Mouse (Mus musculus) frontal cortex, adult (tissue): ENCODE data around the gene Fam189a1.
A peak's percentile ranks its signal among the peaks of the same experiment; 100 is the strongest.

Source experiments
- ATAC-seq: cut with Nextera tagmentation; 2 replicates; pipeline ENCODE4 v1.9.2; 2017; ENCODE audit warnings: mild to moderate bottlenecking, moderate library complexity, mixed read lengths; ENCODE audit not compliant: low TSS enrichment

Gene Fam189a1

GRCm38 (mm10) chr7:64882243-64882642 is 274.1 kb downstream of the Fam189a1 start:
- ATAC-seq = no peak

GRCm38 (mm10) chr7:64881387-64881786 is 275.0 kb downstream of the Fam189a1 start:
- ATAC-seq = no peak

GRCm38 (mm10) chr7:64880415-64880814 is 276.0 kb downstream of the Fam189a1 start:
- ATAC-seq = no peak

GRCm38 (mm10) chr7:64874941-64875340 is 281.4 kb downstream of the Fam189a1 start:
- ATAC-seq = peak; percentile 66

- no peak; the same call in 1 of the 2 replicates for ATAC-seq
These were observed 283.1 kb downstream of the Fam189a1 start for GRCm38 (mm10) chr7:64873266-64873665.

- ATAC-seq = peak; percentile 85
These were observed 283.6 kb downstream of the Fam189a1 start, which contains the start of gene Nsmce3 for GRCm38 (mm10) chr7:64872743-64873241. Gene Nsmce3, minus strand, starts transcription at chr7:64872997.

GRCm38 (mm10) chr7:64871987-64872742 is 284.2 kb downstream of the Fam189a1 start:
- peak; percentile 36 for ATAC-seq

GRCm38 (mm10) chr7:64869549-64870065 is 286.8 kb downstream of the Fam189a1 start:
- ATAC-seq = no peak

GRCm38 (mm10) chr7:64863538-64863937 is 292.8 kb downstream of the Fam189a1 start:
- no peak for ATAC-seq

GRCm38 (mm10) chr7:64862978-64863377 is 293.4 kb downstream of the Fam189a1 start:
- no peak for ATAC-seq

GRCm38 (mm10) chr7:64856526-64857082 is 299.8 kb downstream of the Fam189a1 start:
- ATAC-seq = peak; percentile 85

- peak; percentile 39; the same call in 1 of the 2 replicates for ATAC-seq
These were observed 300.4 kb downstream of the Fam189a1 start for GRCm38 (mm10) chr7:64855976-64856375.

GRCm38 (mm10) chr7:64855389-64855927 is 300.9 kb downstream of the Fam189a1 start:
- ATAC-seq = no peak

- ATAC-seq = no peak
These were observed 305.6 kb downstream of the Fam189a1 start for GRCm38 (mm10) chr7:64850791-64851190.

- ATAC-seq = no peak
These were observed 308.9 kb downstream of the Fam189a1 start for GRCm38 (mm10) chr7:64847366-64847899.

- peak; percentile 44; the same call in 1 of the 2 replicates for ATAC-seq
These were observed 310.3 kb downstream of the Fam189a1 start for GRCm38 (mm10) chr7:64846061-64846460.

- no peak; the same call in 1 of the 2 replicates for ATAC-seq
These were observed 315.3 kb downstream of the Fam189a1 start for GRCm38 (mm10) chr7:64840946-64841659.

- ATAC-seq = no peak
These were observed 315.8 kb downstream of the Fam189a1 start for GRCm38 (mm10) chr7:64840576-64840895.

GRCm38 (mm10) chr7:64839801-64840575 is 316.4 kb downstream of the Fam189a1 start:
- ATAC-seq = peak; percentile 84

GRCm38 (mm10) chr7:64839281-64839680 is 317.1 kb downstream of the Fam189a1 start:
- peak; percentile 20; the same call in 1 of the 2 replicates for ATAC-seq
